Mouse (Mus musculus) midbrain, embryonic 13.5 days (tissue): ENCODE results near the gene Mad1l1. TPM values are rescaled to one million over a fixed set of nuclear protein-coding genes. Genes with fewer than 3 reads are reported as not detected.

Source experiments
- ATAC-seq: fragments of 200-750 bp; cut with Nextera tagmentation; 2 replicates; pipeline ENCODE4 v1.8.0; 2017; ENCODE audit warnings: mild to moderate bottlenecking, moderate TSS enrichment, moderate library complexity
- H3K27ac ChIP-seq: fragments of 300-500 bp; sonication (generic); 2 replicates; pipeline ENCODE4 v1.5.1; 2015; ENCODE audit warnings: inconsistent platforms, mild to moderate bottlenecking, moderate library complexity
- H3K27me3 ChIP-seq: fragments of 300-500 bp; sonication (generic); 2 replicates; pipeline ENCODE4 v1.6.1; 2015; ENCODE audit warnings: mild to moderate bottlenecking, inconsistent platforms
- H3K36me3 ChIP-seq: fragments of 300-500 bp; sonication (generic); 2 replicates; pipeline ENCODE4 v1.6.1; 2015; ENCODE audit warnings: mild to moderate bottlenecking, inconsistent platforms
- H3K4me1 ChIP-seq: fragments of 300-500 bp; sonication (generic); replicated peaks from 2 replicates; pipeline ENCODE4 v1.6.1; 2015; ENCODE audit warnings: inconsistent platforms
- H3K4me2 ChIP-seq: fragments of 300-500 bp; sonication (generic); replicated peaks from 2 replicates; pipeline ENCODE4 v1.6.1; 2015; ENCODE audit warnings: moderate library complexity, mild to moderate bottlenecking, inconsistent platforms
- H3K4me3 ChIP-seq: fragments of 300-500 bp; sonication (generic); replicated peaks from 2 replicates; pipeline ENCODE4 v1.5.1; 2015; ENCODE audit warnings: mild to moderate bottlenecking, inconsistent platforms
- H3K9ac ChIP-seq: fragments of 300-500 bp; sonication (generic); replicated peaks from 2 replicates; pipeline ENCODE4 v1.6.1; 2015; ENCODE audit warnings: mild to moderate bottlenecking, inconsistent platforms
- H3K9me3 ChIP-seq: fragments of 300-500 bp; sonication (generic); 2 replicates; pipeline ENCODE4 v1.6.1; 2016; ENCODE audit warnings: mild to moderate bottlenecking, inconsistent platforms
- WGBS: fragments of 180-500 bp; shearing (Covaris S2); methylation state at CpG from one replicate; pipeline ENCODE4 v1.1.7; 2015; 5-methylcytosine and 5-hydroxymethylcytosine counted together
- polyA plus RNA-seq: library from polyadenylated mRNA; unstranded; fragments of >200 nt; fragmentation: Nextera tagmentation; extraction: Ambion mirVana; gene quantifications from 2 replicates; pipeline ENCODE4 v1.2.1, GENCODE M21; 2015

Gene Mad1l1
- polyA plus RNA-seq, 1 experiment from 2014 or later = 39.7 TPM

- Histone ChIP-seq H3K4me2 (no peak overlapping the region), H3K27me3 (no peaks in the 10 kb centered on the region), H3K36me3 (no peaks in the 10 kb centered on the region), H3K9me3 (no peaks in the 10 kb centered on the region), H3K27ac (no peak overlapping the region), H3K4me1 (peaks cover 27% of the 10 kb centered on the region), H3K9ac (no peak overlapping the region), H3K4me3 (no peak overlapping the region)
- 87% methylated on average over 19 of the region's 19 CpGs for WGBS
- ATAC-seq = peak; percentile 25; the same call in 1 of the 2 replicates
Measured at GRCm38 (mm10) chr5:140206726-140207703, 114.3 kb downstream of the Mad1l1 start.

- Histone ChIP-seq H3K9me3 (no peaks in the 10 kb centered on the region), H3K4me2 (no peak overlapping the region), H3K4me1 (peaks cover 27% of the 10 kb centered on the region), H3K27ac (no peak overlapping the region), H3K36me3 (no peaks in the 10 kb centered on the region), H3K9ac (no peak overlapping the region), H3K27me3 (no peaks in the 10 kb centered on the region), H3K4me3 (no peak overlapping the region)
- no peak for ATAC-seq
- WGBS = 95% methylated on average over 2 of the region's 2 CpGs
Measured at GRCm38 (mm10) chr5:140205991-140206390, 115.4 kb downstream of the Mad1l1 start.

GRCm38 (mm10) chr5:140204465-140204864 lies 116.9 kb downstream of the Mad1l1 start:
- Histone ChIP-seq H3K4me2 (no peak overlapping the region), H3K4me1 (peaks cover 25% of the 10 kb centered on the region), H3K27me3 (no peaks in the 10 kb centered on the region), H3K4me3 (no peak overlapping the region), H3K9me3 (no peaks in the 10 kb centered on the region), H3K36me3 (no peaks in the 10 kb centered on the region), H3K27ac (no peak overlapping the region), H3K9ac (no peak overlapping the region)
- WGBS = 81% methylated on average over 3 of the region's 3 CpGs
- no peak for ATAC-seq

- ATAC-seq = no peak
- H3K4me3 ChIP-seq = no peak overlapping the region
- H3K9me3 ChIP-seq = no peaks in the 10 kb centered on the region
- 87% methylated on average over 5 of the region's 5 CpGs for WGBS
- H3K36me3 ChIP-seq = no peaks in the 10 kb centered on the region
- no peak overlapping the region for H3K4me2 ChIP-seq
- no peak overlapping the region for H3K9ac ChIP-seq
- no peaks in the 10 kb centered on the region for H3K27me3 ChIP-seq
- peaks cover 21% of the 10 kb centered on the region for H3K4me1 ChIP-seq
- H3K27ac ChIP-seq = no peak overlapping the region
Measured at GRCm38 (mm10) chr5:140204037-140204436, 117.3 kb downstream of the Mad1l1 start.

- Histone ChIP-seq H3K27ac (no peak overlapping the region), H3K4me2 (no peak overlapping the region), H3K9ac (no peak overlapping the region), H3K36me3 (no peaks in the 10 kb centered on the region), H3K9me3 (no peaks in the 10 kb centered on the region), H3K27me3 (no peaks in the 10 kb centered on the region), H3K4me3 (no peak overlapping the region), H3K4me1 (peaks cover 6% of the 10 kb centered on the region)
- 83% methylated on average over 2 of the region's 2 CpGs for WGBS
- ATAC-seq = no peak
Measured at GRCm38 (mm10) chr5:140202451-140202850, 118.9 kb downstream of the Mad1l1 start.

- Histone ChIP-seq H3K36me3 (no peaks in the 10 kb centered on the region), H3K4me1 (0 out of 2 replicates have a peak, but pooled peaks cover 3% of the 10 kb centered on the region), H3K9me3 (no peaks in the 10 kb centered on the region), H3K9ac (no peak overlapping the region), H3K4me2 (no peak overlapping the region), H3K4me3 (no peak overlapping the region), H3K27me3 (no peaks in the 10 kb centered on the region), H3K27ac (no peak overlapping the region)
- WGBS = 91% methylated on average over 5 of the region's 5 CpGs
- no peak for ATAC-seq
Measured at GRCm38 (mm10) chr5:140201566-140201965, 119.8 kb downstream of the Mad1l1 start.

- H3K9me3 ChIP-seq = no peaks in the 10 kb centered on the region
- no peak overlapping the region for H3K4me2 ChIP-seq
- 91% methylated on average over 1 of the region's 1 CpGs for WGBS
- H3K9ac ChIP-seq = no peak overlapping the region
- no peaks in the 10 kb centered on the region for H3K27me3 ChIP-seq
- no peak overlapping the region for H3K27ac ChIP-seq
- H3K36me3 ChIP-seq = no peaks in the 10 kb centered on the region
- H3K4me1 ChIP-seq = no peaks in the 10 kb centered on the region
- no peak for ATAC-seq
- H3K4me3 ChIP-seq = no peak overlapping the region
Measured at GRCm38 (mm10) chr5:140201109-140201508, 120.2 kb downstream of the Mad1l1 start.

GRCm38 (mm10) chr5:140197705-140198104 lies 123.6 kb downstream of the Mad1l1 start:
- no peaks in the 10 kb centered on the region for H3K36me3 ChIP-seq
- 31% methylated on average over 4 of the region's 4 CpGs for WGBS
- H3K27ac ChIP-seq = no peak overlapping the region
- no peak overlapping the region for H3K4me3 ChIP-seq
- ATAC-seq = no peak
- no peak overlapping the region for H3K4me2 ChIP-seq
- no peak overlapping the region for H3K9ac ChIP-seq
- H3K9me3 ChIP-seq = no peaks in the 10 kb centered on the region
- no peaks in the 10 kb centered on the region for H3K27me3 ChIP-seq
- peaks cover 20% of the 10 kb centered on the region for H3K4me1 ChIP-seq

- H3K9ac ChIP-seq = no peak overlapping the region
- no peaks in the 10 kb centered on the region for H3K36me3 ChIP-seq
- WGBS = 88% methylated on average over 3 of the region's 3 CpGs
- peaks cover 20% of the 10 kb centered on the region for H3K4me1 ChIP-seq
- H3K4me2 ChIP-seq = no peak overlapping the region
- H3K4me3 ChIP-seq = no peak overlapping the region
- no peaks in the 10 kb centered on the region for H3K27me3 ChIP-seq
- ATAC-seq = no peak
- no peak overlapping the region for H3K27ac ChIP-seq
- H3K9me3 ChIP-seq = no peaks in the 10 kb centered on the region
Measured at GRCm38 (mm10) chr5:140196446-140196845, 124.9 kb downstream of the Mad1l1 start.

GRCm38 (mm10) chr5:140194173-140194572 lies 127.2 kb downstream of the Mad1l1 start:
- Histone ChIP-seq H3K4me1 (peaks cover 24% of the 10 kb centered on the region), H3K4me3 (no peak overlapping the region), H3K36me3 (no peaks in the 10 kb centered on the region), H3K9me3 (no peaks in the 10 kb centered on the region), H3K27ac (peak overlapping the region; percentile 48; the same call in 1 of the 2 replicates), H3K4me2 (no peak overlapping the region), H3K9ac (0 out of 2 replicates have a peak overlapping the region, but pooled peaks have one; percentile 23), H3K27me3 (no peaks in the 10 kb centered on the region)
- WGBS = 33% methylated on average over 11 of the region's 11 CpGs
- no peak for ATAC-seq

GRCm38 (mm10) chr5:140191539-140191938 lies 129.8 kb downstream of the Mad1l1 start:
- H3K27me3 ChIP-seq = no peaks in the 10 kb centered on the region
- H3K27ac ChIP-seq = no peak overlapping the region
- no peak overlapping the region for H3K4me2 ChIP-seq
- no peak overlapping the region for H3K9ac ChIP-seq
- ATAC-seq = no peak
- 75% methylated on average over 4 of the region's 4 CpGs for WGBS
- no peak overlapping the region for H3K4me3 ChIP-seq
- no peaks in the 10 kb centered on the region for H3K9me3 ChIP-seq
- H3K4me1 ChIP-seq = peaks cover 24% of the 10 kb centered on the region
- H3K36me3 ChIP-seq = no peaks in the 10 kb centered on the region

- ATAC-seq = no peak
- Histone ChIP-seq H3K36me3 (no peaks in the 10 kb centered on the region), H3K4me1 (peaks cover 10% of the 10 kb centered on the region), H3K4me3 (no peak overlapping the region), H3K4me2 (no peak overlapping the region), H3K27ac (no peak overlapping the region), H3K9ac (no peak overlapping the region), H3K9me3 (no peaks in the 10 kb centered on the region), H3K27me3 (no peaks in the 10 kb centered on the region)
- 94% methylated on average over 4 of the region's 4 CpGs for WGBS
Measured at GRCm38 (mm10) chr5:140186351-140186750, 135.0 kb downstream of the Mad1l1 start.
